Mouse (Mus musculus) heart, postnatal 0 days (tissue): ENCODE measurements around the gene Tcstv1. TPM values are rescaled to one million over a fixed set of nuclear protein-coding genes. Genes with fewer than 3 reads are reported as not detected.
"Not testable (repeated sequence)": the region's sequence is repeated elsewhere in the genome, so short reads cannot be mapped to it uniquely, and the experiment has no call there.

Source experiments
- ATAC-seq: fragments of 200-750 bp; cut with Nextera tagmentation; 2 replicates; pipeline ENCODE4 v1.8.0; 2017; ENCODE audit warnings: low read depth, moderate number of reproducible peaks, moderate library complexity; ENCODE audit not compliant: insufficient read depth
- DNase-seq: peaks from one replicate; pipeline ENCODE4 v3.0.0-alpha.2; 2016; ENCODE audit warnings: low spot score
- H3K27ac ChIP-seq: fragments of 300-500 bp; sonication (generic); 2 replicates; pipeline ENCODE4 v1.5.1; 2014; ENCODE audit warnings: low read depth, mild to moderate bottlenecking
- H3K27me3 ChIP-seq: fragments of 300-500 bp; sonication (generic); 2 replicates; pipeline ENCODE4 v1.6.1; 2014; ENCODE audit warnings: low read length, mixed read lengths; ENCODE audit not compliant: control insufficient read depth, insufficient read depth
- H3K36me3 ChIP-seq: fragments of 300-500 bp; sonication (generic); replicated peaks from 2 replicates; pipeline ENCODE4 v1.6.1; 2014; ENCODE audit warnings: low read length, mixed read lengths; ENCODE audit not compliant: control insufficient read depth, insufficient read depth
- H3K4me1 ChIP-seq: fragments of 300-500 bp; sonication (generic); 2 replicates; pipeline ENCODE4 v1.6.1; 2014; ENCODE audit warnings: antibody characterized with exemption; ENCODE audit not compliant: control insufficient read depth, insufficient read depth
- H3K4me2 ChIP-seq: fragments of 300-500 bp; sonication (generic); 2 replicates; pipeline ENCODE4 v1.6.1; 2014; ENCODE audit warnings: low read depth, mild to moderate bottlenecking, low read length, moderate library complexity
- H3K4me3 ChIP-seq: fragments of 300-500 bp; sonication (generic); 2 replicates; pipeline ENCODE4 v1.5.1; 2014; ENCODE audit warnings: low read depth, low read length
- H3K9ac ChIP-seq: fragments of 300-500 bp; sonication (generic); replicated peaks from 2 replicates; pipeline ENCODE4 v1.6.1; 2014; ENCODE audit warnings: low read depth, low read length, mixed read lengths
- H3K9me3 ChIP-seq: fragments of 300-500 bp; sonication (generic); replicated peaks from 2 replicates; pipeline ENCODE4 v1.6.1; 2016; ENCODE audit warnings: low read length; ENCODE audit not compliant: control insufficient read depth
- WGBS: fragments of 180-500 bp; shearing (Covaris S2); extraction: QIAGEN DNeasy Blood & Tissue Kit; methylation state at CpG from one replicate; pipeline ENCODE4 v1.1.7; 2014; 5-methylcytosine and 5-hydroxymethylcytosine counted together
- polyA plus RNA-seq: library from polyadenylated mRNA; unstranded; fragments of >200 nt; fragmentation: Nextera tagmentation; extraction: Ambion mirVana; gene quantifications from 2 replicates; pipeline ENCODE4 v1.2.1, GENCODE M21; 2015
- total RNA-seq: library from RNA; depleted of rRNA; stranded (reverse); fragments of >200 nt; gene quantifications from 2 replicates; pipeline ENCODE4 v1.2.3, GENCODE M21; 2014; ENCODE audit warnings: low replicate concordance; rRNA removed

Gene Tcstv1
- total RNA-seq (not detected in 2 replicates), polyA plus RNA-seq (not detected in 2 replicates)

GRCm38 (mm10) chr13:119894685-119895084 lies at the start of gene Tcstv1:
Gene Tcstv1, minus strand, starts transcription at chr13:119894785.
- H3K27ac ChIP-seq, DNase-seq, H3K4me1 ChIP-seq, H3K4me3 ChIP-seq, H3K9ac ChIP-seq, H3K9me3 ChIP-seq, H3K36me3 ChIP-seq, ATAC-seq, H3K27me3 ChIP-seq, H3K4me2 ChIP-seq: not testable (repeated sequence)
- WGBS, result 59% methylated on average over 3 of the region's 3 CpGs

DNA sequence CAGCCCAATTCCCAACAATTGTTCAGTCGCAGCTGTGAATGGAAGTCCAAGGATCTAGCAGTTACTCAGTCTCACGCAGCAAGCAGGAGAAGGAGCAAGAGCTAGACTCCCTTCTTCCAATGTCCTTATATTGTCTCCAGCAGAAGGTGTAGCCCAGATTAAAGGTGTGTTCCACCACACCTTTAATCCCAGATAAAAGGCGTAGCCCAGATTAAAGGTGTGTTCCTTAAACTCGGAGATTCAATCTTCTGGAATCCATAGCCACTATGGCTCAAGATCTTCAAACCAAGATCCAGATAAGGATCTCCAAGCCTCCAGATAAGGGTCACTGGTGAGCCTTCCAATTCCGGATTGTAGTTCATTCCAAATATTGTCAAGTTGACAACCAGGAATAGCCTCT lies 34.6 kb upstream of the Tcstv1 start, which contains the start of gene Gm21761:
Gm21761 (minus strand) TSS at position 101 of the 400 bp plus-strand sequence.
- WGBS, result no CpG with 5 or more reads among the region's 5 CpGs
- not testable (repeated sequence) for H3K4me3 ChIP-seq, ATAC-seq

GRCm38 (mm10) chr13:119924597-119925340 lies 30.2 kb upstream of the Tcstv1 start:
- not testable (repeated sequence) for H3K9ac ChIP-seq, H3K4me1 ChIP-seq, H3K4me2 ChIP-seq, H3K27me3 ChIP-seq, H3K27ac ChIP-seq, ATAC-seq, H3K36me3 ChIP-seq, H3K4me3 ChIP-seq, H3K9me3 ChIP-seq, DNase-seq
- 77% methylated on average over 2 of the region's 3 CpGs for WGBS

More for the DNA sequence above, 34.6 kb upstream of the Tcstv1 start, which contains the start of gene Gm21761:
- not testable (repeated sequence) for H3K27me3 ChIP-seq, H3K9ac ChIP-seq, H3K4me2 ChIP-seq, DNase-seq, H3K4me1 ChIP-seq, H3K27ac ChIP-seq, H3K36me3 ChIP-seq, H3K9me3 ChIP-seq

GRCm38 (mm10) chr13:119916966-119917722 lies 22.6 kb upstream of the Tcstv1 start:
- H3K4me1 ChIP-seq, ATAC-seq, H3K9me3 ChIP-seq, H3K9ac ChIP-seq, DNase-seq, H3K27ac ChIP-seq, H3K27me3 ChIP-seq, H3K4me3 ChIP-seq, H3K36me3 ChIP-seq, H3K4me2 ChIP-seq: not testable (repeated sequence)
- 54% methylated on average over 4 of the region's 5 CpGs for WGBS

GRCm38 (mm10) chr13:119916449-119916848 lies 21.9 kb upstream of the Tcstv1 start:
- not testable (repeated sequence) for ATAC-seq, H3K9ac ChIP-seq, H3K36me3 ChIP-seq, H3K9me3 ChIP-seq, H3K27me3 ChIP-seq, H3K4me3 ChIP-seq, DNase-seq, H3K4me2 ChIP-seq, H3K27ac ChIP-seq, H3K4me1 ChIP-seq
- 25% methylated on average over 2 of the region's 2 CpGs for WGBS

DNA sequence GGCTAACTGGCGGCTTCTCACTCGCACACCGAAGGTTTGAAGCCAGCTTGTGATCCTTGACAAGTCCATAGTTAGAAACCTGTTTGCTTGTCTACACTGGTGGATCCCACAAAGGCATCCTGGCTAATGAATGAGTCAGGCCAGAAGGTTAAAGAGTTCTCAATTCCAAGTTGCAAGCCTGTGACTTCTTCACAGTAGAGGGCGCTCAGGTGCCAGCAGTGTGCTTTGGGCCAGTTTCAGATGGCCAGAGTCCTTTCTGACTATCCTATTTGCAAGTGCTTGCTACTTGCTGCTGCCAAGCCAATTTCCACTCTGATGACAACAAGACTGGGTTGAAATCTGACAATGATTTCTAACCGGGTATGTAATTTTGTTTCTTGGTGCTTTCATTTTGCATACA lies 4.0 kb upstream of the Tcstv1 start:
- not testable (repeated sequence) for ATAC-seq, H3K4me1 ChIP-seq, H3K4me2 ChIP-seq, H3K27ac ChIP-seq, DNase-seq, H3K9ac ChIP-seq, H3K27me3 ChIP-seq, H3K36me3 ChIP-seq, H3K4me3 ChIP-seq, H3K9me3 ChIP-seq
- 44% methylated on average over 4 of the region's 5 CpGs for WGBS

DNA sequence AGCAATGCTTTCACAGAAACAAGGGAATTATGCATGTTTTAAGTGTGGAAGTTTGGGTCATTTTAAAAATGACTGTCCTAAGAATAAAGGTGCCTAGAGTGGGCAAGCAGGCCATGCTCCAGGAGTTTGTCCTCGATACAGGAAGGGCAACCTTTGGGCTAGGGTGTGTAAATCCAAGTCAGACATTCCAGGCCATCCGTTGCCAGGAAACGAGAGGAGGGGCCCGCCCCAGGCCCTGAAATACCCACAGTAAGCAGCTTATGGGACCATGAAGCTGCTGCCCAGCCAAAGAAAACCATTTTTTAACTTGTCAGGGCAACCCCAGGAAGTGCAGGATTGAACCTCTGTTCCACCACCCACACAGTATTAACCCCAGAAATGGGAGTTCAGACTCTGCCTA lies 7.7 kb downstream of the Tcstv1 start:
- H3K4me2 ChIP-seq, H3K27ac ChIP-seq, ATAC-seq, H3K9ac ChIP-seq, DNase-seq, H3K9me3 ChIP-seq, H3K36me3 ChIP-seq, H3K4me1 ChIP-seq, H3K27me3 ChIP-seq, H3K4me3 ChIP-seq: not testable (repeated sequence)
- 46% methylated on average over 4 of the region's 4 CpGs for WGBS

DNA sequence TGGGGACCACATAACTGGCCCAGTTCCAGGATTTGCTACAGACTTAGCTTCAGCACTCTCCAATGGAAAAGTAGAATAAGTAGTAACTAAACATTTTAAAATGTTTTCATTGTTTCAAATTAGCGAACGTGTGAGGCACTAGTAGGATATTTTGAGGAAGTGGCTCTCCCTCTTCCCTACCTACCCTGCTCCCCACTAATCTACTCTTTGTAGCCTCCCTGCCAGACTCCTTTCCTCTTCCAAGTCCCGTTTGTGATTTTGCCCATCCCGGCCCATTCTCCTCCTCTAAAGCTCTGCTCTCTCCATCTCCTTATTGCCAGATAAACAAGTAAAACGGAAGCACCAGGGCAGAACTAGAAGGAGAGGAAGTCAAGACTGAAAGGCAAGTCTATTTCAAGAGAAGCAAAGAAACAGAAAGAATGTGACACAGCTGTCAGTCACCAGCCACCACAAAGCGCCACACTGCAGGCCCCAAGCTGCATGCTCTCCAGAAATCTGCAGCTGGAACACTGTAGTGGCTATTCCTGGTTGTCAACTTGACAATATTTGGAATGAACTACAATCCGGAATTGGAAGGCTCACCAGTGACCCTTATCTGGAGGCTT lies 30.1 kb downstream of the Tcstv1 start:
- not testable (repeated sequence) for ATAC-seq, H3K36me3 ChIP-seq, H3K9ac ChIP-seq, H3K4me2 ChIP-seq, H3K4me3 ChIP-seq, H3K27me3 ChIP-seq, H3K27ac ChIP-seq, H3K4me1 ChIP-seq, DNase-seq, H3K9me3 ChIP-seq
- WGBS, result 47% methylated on average over 5 of the region's 7 CpGs
